Mouse (Mus musculus): ENCODE results near the gene Rec114.

Rec114 gene

DNA sequence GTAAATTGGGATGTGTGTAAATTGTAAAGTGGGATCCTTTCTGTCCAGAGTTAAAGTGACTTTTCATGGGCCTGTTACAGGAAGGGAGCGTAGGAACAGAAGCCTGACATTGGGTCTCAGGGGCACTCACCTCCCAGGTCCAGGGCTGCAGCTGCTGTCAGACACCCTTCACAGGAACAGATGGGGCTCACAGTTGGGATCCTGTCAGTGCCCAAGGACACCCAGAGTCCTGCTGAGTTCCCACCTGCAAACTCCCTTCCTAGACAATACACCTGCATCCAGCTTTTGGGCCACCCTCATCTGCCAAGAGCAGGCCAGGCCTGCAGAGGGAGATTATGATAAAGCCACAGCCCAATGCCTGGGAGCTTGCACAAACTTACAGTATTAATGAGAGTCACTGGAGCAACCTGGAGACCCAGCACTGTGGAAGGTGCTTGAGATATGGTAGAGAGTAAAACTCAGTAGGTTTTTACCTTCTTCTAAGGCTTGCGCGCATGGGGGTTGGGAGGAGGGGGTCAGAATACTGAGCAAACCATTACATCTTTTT, at the start of gene Rec114:
Gene Rec114, minus strand, starts transcription at position 263 of the 547 bp plus-strand sequence.
- DNase-seq (ENCODE audit: low spot score), result no peak

DNA sequence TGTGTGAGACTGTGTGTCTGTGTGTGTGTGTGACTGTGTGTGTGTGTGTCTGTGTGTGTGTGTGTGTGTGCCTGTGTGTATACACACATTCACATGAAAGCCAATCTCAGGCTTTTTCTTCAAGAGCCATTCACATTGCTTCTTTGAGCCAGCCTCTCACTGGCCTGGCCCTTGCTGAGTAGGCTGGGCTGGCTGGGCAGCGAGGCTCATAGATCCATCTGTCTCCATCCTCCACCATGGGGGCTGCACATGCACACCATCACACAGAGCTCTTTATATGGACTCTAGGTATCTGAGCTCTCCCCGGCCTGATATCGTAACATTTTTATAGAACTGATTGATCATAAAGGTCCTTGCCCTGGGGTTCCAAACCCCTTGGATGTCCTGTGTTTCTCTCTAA, 45.7 kb upstream of the Rec114 start:
- no peak for DNase-seq (ENCODE audit: low spot score)

DNA sequence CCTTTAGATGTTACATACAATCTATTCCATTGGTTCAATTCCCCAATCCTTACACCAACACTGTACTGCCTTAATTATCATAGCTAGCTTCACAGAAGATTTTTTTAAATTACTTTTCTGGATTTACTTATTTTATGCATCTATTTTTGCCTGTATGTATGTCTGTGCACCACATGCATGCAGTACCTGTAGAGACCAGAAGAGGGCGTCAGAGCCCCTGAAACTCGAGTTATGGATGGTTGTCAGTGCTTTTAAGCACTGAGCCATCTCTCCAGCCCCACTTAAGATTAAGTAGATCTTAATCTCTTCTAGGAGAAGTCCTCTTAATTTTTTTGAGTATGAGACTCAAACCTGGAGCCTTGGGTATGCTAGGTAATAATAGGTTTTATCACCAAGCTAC, 31.6 kb upstream of the Rec114 start:
- DNase-seq (ENCODE audit: low spot score), result no peak

GRCm38 (mm10) chr9:58774761-58775160, 31.0 kb upstream of the Rec114 start:
- no peak for DNase-seq (ENCODE audit: low spot score)

DNA sequence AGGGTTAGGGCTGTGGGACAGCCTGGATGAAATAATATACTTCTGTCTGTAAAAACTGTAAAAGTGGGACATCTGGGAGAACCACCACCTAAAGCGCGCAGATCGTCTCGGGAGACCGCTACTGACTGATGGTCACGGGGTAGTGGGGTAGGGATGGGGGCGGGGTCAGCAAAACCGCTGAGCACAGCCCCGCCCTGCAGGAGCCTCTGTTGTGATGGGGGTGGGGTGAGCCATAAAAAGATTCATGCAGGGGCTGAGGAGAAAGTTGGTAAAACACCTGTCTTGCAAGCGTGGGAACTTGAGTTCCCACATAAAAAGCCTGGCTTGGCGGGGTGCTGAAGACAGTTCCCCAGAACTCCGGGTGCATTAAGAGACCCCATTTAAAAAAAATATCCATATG, 26.2 kb upstream of the Rec114 start:
- DNase-seq (ENCODE audit: low spot score), result no peak

GRCm38 (mm10) chr9:58766959-58767955, 23.5 kb upstream of the Rec114 start:
- DNase-seq (ENCODE audit: low spot score), result no peak

- no peak for DNase-seq (ENCODE audit: low spot score)
These were observed 20.6 kb upstream of the Rec114 start for GRCm38 (mm10) chr9:58764354-58764753.

DNA sequence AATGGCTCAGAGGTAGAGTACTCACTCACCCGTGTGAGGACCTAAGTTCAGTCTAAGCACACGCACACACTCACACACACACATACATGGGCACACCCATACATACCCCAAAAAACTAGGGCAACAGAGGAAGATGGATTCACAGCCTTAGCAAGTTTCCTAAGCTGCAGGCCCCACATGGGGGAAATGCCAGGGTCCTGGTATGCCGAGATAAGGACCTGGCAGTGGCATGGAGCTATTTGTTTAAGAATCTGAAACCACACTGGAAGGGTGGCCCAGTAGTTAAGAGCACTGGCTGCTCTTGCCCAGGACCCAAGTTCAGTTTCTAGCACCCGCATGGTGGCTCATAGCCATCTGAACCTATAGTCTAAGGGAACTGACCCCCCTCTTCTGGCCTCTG, 19.4 kb upstream of the Rec114 start:
- DNase-seq (ENCODE audit: low spot score), result no peak

GRCm38 (mm10) chr9:58762086-58762485, 18.3 kb upstream of the Rec114 start:
- DNase-seq (ENCODE audit: low spot score), result no peak

- DNase-seq (ENCODE audit: low spot score), result no peak
These were observed 15.0 kb upstream of the Rec114 start for GRCm38 (mm10) chr9:58758754-58759153.

DNA sequence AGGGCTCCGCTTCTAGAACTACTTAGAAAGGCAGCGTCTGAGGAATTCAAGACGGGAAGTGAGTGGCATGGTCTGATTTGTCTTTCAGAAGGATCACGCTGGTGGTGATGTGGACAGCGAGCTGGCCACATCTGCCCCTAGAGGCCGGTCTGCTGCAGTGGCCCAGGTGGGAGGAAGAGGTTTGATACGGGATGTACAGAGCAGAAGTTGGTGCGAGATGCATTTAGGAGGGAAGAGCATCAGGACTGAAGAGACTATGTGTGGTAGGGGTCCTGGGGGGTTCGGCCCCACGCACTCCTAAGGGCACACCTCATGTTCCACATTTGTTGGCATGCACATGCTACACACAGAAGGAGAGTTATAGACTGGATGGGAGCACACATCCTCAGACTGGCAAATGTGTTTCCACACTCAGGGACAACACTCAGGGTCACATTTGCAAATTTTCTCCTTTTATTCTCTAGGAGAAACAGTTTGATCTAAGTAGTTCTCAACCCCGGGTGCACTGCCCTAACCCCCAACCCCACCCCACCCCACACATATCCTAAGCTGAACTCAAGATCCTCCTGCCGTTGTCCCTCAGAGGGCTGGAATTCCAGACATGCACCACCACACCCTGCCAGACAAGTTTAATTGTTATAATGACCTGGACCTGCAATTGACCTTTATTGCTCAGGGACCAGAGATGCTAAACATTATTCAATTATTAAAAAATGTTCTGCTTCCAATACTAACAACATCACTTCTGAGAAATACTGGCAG, 12.8 kb upstream of the Rec114 start:
- no peak for DNase-seq (ENCODE audit: low spot score)

GRCm38 (mm10) chr9:58753606-58754005, 9.8 kb upstream of the Rec114 start:
- DNase-seq (ENCODE audit: low spot score), result no peak

- DNase-seq (ENCODE audit: low spot score), result no peak
These were observed 4.4 kb upstream of the Rec114 start for GRCm38 (mm10) chr9:58748142-58748541.

- no peak for DNase-seq (ENCODE audit: low spot score)
These were observed 3.6 kb upstream of the Rec114 start for GRCm38 (mm10) chr9:58747328-58747755.

GRCm38 (mm10) chr9:58742692-58743091, 1.1 kb downstream of the Rec114 start:
- no peak for DNase-seq (ENCODE audit: low spot score)

- no peak for DNase-seq (ENCODE audit: low spot score)
These were observed 2.4 kb downstream of the Rec114 start for GRCm38 (mm10) chr9:58741369-58741768.

- DNase-seq (ENCODE audit: low spot score), result no peak
These were observed 4.0 kb downstream of the Rec114 start for GRCm38 (mm10) chr9:58739791-58740190.

DNA sequence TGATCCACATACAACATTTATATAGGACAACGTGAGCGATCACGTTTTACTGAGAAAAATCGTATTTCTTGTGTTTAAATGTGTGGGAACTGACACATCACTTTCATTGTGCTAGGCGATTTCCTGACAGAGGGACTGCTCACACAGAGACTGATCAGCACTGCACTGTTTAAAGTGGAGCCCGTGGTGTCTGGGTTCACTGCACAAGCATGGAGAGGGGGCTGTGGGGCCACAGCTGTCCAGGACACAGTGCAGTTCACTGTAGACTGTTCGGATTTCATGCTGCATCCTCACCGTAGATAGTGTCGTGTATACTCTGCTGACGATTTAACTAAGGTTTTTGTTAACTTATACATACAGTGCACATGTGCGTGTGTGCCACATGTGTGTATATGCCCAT, 20.6 kb downstream of the Rec114 start:
- no peak for DNase-seq (ENCODE audit: low spot score)

GRCm38 (mm10) chr9:58722151-58722550, 21.6 kb downstream of the Rec114 start:
- DNase-seq (ENCODE audit: low spot score), result no peak

- no peak for DNase-seq (ENCODE audit: low spot score)
These were observed 22.7 kb downstream of the Rec114 start for GRCm38 (mm10) chr9:58721021-58721420.

DNA sequence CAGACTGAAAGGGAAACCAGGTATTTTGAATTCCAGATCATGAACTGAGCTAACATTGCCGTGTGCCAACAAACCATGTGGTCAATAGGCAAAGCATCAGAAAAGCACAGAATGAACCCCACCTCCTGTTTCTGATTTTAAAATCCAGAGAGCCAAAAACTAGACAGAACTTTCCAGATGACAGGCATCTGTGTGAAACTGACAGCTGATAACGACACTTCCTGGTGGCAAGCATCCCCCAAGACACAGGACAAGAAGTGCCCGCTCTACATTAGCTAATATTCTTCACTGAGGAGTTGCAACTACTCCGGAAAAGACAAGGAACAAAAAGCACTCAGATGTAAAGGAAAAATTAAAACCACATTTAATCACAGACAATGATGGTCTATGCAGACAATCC, 23.6 kb downstream of the Rec114 start:
- no peak for DNase-seq (ENCODE audit: low spot score)

- no peak for DNase-seq (ENCODE audit: low spot score)
These were observed 24.3 kb downstream of the Rec114 start for GRCm38 (mm10) chr9:58719471-58719870.

- no peak for DNase-seq (ENCODE audit: low spot score)
These were observed 24.8 kb downstream of the Rec114 start for GRCm38 (mm10) chr9:58718964-58719363.
